Mouse (Mus musculus): ENCODE results near the gene Gm2115.

DNA sequence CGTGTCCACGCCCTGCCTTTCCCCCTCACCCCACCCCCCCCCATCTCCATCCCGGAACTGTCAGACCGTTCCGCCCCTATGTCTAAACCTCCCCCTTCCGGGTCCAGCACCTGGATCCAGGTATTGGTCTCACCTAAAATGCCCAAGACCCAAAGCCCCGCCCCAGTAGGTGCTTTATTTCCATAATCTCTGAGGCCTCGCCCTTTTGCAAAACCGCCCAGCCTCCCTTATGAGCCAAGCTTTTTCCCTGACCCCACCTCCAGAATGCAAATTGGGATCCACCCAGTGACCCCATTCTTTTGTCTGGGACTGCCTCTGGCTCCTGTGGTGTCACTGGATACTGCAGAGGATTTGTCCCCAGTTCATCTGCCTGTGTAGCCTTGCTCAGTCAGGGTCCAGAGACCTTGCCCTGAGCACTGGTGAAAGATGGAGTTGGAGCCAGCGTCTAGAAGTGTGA, 77.6 kb downstream of the Gm2115 start, which contains the start of gene Fah:
- no peak for TF ChIP-seq CTCF (IDR thresholded peaks at IDR 0.05; ENCODE audit: borderline replicate concordance, control insufficient read depth, extremely low read depth, insufficient read depth, low read length, poor library complexity)
- no peak for TF ChIP-seq POLR2A (IDR thresholded peaks at IDR 0.05; ENCODE audit: control insufficient read depth, extremely low read depth, insufficient read depth, low read length, poor library complexity)

Measured in thymus, adult 2 months (tissue).